Mouse (Mus musculus) adrenal gland, postnatal 4 days (tissue): Measurements from ENCODE around the gene Eme1. TPM values are rescaled to one million over a fixed set of nuclear protein-coding genes. Genes with fewer than 3 reads are reported as not detected.
A peak's percentile ranks its signal among the peaks of the same experiment; 100 is the strongest.
"Not testable (repeated sequence)": the region's sequence is repeated elsewhere in the genome, so short reads cannot be mapped to it uniquely, and the experiment has no call there.

ENCODE experiments used
- DNase-seq, 2 experiments: peaks; one replicate each; pipeline ENCODE4 v3.0.0; 2021 to 2022; ENCODE audit warnings: low spot score in 2 of 2, mixed read lengths in 2 of 2
- total RNA-seq, 2 experiments: library from RNA; stranded (reverse); gene quantifications; 2 replicates each; pipeline ENCODE4 v1.2.3; 2021

Eme1 gene
- total RNA-seq, 2 experiments from 2014 or later, result 5.3 to 6.1 TPM

- DNase-seq, result not testable (repeated sequence)
Observed at GRCm38 (mm10) chr11:94651241-94651640, 2.5 kb downstream of the Eme1 start.

DNA sequence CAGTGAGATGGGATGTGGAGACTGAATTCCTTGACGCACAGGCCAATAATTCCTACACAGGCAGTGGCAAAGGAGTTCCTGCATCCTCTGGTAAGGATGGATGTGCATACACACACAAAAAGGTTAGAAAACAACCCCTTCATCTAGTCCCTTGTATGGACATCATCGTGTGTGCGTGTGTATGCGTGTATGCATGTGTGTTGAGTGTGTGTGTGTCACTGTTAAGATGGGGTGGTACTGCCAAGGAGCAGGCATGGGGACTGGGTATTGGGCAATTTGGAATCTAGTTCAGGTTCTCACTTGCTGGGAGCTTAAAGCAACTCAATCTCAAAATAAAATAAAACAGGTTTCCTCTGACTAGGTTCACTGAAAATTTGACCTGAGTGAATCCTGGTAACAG, 7.3 kb downstream of the Eme1 start:
- no peak for DNase-seq

- no peak for DNase-seq
Observed at GRCm38 (mm10) chr11:94644461-94645219, 9.1 kb downstream of the Eme1 start.

DNA sequence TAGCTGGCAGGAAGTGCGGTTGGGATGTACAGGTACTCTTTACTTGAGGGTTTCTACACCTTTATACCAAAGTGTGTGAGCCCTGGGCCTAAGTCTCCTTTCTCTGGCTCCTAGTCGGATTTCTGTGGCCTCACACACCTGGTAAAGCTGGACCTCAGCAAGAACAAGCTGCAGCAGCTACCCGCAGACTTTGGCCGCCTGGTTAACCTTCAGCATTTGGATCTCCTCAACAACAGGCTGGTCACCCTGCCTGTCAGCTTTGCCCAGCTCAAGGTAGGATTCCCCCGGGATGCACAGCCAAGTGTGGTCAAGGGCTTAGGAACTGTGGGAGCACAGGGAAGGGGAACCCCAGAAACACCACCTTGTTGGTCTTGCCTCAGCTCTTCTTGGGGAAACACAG, 19.3 kb downstream of the Eme1 start:
- no peak for DNase-seq

DNA sequence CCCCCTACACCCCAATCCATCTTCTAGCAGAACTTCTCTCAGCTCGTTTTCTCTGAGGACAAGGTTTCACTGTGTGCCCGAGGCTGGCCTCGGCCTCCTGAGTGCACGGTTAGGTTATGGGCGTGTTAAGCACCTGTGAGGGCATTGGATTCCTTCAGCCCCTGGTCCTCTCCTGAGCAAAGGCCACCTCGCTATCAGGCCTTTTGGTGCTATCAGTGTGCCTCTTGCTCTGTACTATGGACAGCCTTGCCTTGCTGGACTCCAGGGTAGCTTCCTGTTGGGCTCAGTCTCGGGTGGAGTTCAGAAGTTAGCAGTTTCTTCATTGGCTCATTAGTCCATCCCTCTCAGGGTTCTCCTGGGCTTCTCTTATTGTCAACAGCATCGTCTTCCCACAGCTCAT, 20.8 kb downstream of the Eme1 start:
- DNase-seq, result no peak

DNA sequence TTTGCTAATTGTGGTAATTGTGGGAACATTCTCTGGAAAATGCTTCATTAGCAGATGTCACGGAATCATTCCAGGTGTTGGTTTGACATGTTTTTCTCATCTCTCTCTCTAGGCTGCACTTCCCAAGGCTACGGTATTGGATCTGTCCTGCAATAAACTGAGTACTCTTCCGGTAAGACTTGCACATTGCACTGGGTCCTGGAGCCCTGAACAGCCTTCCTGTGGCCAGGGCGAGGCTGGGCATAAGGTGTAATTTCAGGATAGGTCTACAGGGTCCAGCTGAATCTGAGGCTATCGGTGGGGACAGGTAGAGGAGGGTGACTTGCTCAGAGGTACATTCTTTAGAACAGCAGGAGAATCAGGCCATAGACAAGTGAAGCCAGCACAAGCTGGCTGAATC, 21.8 kb downstream of the Eme1 start:
- DNase-seq, result no peak

DNA sequence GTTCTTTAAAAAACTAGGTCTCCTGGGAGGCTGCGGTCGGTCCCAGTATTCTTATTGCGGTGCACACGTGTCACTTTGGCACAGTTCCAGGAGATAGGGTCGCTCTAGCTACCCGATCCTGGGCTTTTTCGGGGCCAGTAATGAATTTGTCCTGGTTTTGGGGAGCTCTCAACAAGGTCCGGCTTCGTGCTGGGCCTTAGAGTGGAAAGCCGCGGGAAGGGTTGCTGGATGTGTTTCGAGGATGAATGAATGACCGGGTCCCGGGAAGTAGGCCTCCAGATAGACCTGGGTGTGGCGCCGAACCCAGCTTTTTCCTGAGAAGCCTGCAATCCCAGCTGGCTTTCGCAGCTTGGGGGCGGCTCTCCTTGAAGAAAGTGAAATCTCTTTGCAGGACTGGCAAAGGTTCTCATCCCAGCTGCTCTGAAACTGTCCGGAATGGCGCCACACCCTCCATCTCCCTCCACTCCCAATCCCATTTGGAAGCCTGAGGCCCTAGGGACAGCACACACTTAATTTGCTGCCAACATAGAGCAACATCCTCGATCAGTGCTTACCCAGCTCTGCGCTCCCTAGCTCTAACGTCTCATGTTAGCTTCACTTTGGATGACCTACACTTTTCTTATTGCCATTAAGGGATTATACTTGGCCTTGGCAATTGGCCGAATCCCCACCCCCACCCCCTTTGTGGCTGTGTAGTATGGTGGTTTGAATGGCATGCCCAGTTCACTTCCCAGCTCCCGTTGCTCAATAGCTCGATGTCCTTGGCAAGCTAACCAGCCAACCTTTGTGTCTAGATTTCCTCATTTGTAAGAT, 23.4 kb downstream of the Eme1 start:
- DNase-seq, result peak in 1 of 2 experiments; percentile 24

- DNase-seq, result no peak
Observed at GRCm38 (mm10) chr11:94629884-94630198, 23.9 kb downstream of the Eme1 start.

DNA sequence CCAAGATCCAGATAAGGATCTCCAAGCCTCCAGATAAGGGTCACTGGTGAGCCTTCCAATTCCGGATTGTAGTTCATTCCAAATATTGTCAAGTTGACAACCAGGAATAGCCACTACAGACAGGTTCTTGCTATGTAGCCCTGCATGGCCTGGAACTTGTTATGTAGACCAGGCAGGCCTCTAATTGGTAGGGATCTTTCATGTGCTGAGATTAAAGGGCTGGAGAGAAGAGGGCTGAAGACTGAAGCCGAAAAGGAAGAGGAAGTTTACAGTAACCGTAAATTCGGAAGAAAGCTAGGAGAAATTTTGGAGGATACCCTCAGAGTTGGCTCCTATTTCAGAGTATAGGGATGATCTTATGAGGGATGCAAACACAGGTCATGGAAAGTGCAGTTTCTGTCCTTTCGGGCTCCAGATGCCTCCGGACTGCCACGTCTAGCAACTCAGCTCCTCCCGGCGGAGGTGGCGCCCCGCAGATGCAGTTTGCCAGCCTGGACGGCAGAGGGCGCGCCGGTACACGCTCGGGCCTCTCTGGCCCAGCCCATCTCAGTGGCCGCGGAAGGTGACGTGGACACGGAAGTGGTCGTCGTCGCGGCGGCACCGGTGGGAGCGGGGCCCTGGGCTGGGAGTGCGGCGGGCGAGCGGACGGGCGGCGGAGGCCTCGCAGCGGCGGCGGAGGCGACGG, 24.4 kb downstream of the Eme1 start, which contains the start of gene Lrrc59:
Lrrc59 (plus strand) TSS at position 569 of the 685 bp plus-strand sequence.
- DNase-seq, result peak; percentile 92 to 96

- DNase-seq, result no peak
Observed at GRCm38 (mm10) chr11:94622162-94622561, 31.6 kb downstream of the Eme1 start.

DNA sequence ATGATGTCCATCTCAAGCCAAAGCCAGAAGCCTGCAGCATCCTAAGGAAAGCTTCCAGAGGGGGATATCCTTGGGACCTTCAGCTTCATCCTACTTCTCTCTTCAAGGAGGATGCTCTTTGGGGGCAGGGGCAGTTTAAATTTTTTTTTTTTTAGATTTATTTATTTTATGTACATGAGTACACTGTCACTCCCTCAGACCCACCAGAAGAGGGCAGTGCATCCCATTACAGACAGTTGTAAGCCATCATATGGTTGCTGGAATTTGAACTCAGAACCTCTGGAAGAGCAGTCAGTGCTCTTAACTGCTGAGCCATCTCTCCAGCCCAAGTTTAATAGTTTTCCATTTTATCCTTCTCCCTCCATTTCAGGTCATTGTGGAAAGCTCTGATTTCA, 32.3 kb downstream of the Eme1 start:
- no peak for DNase-seq

GRCm38 (mm10) chr11:94620766-94621457, 32.9 kb downstream of the Eme1 start:
- no peak for DNase-seq

- no peak for DNase-seq
Observed at GRCm38 (mm10) chr11:94617646-94618045, 36.1 kb downstream of the Eme1 start.

GRCm38 (mm10) chr11:94615494-94615893, 38.3 kb downstream of the Eme1 start:
- no peak for DNase-seq

DNA sequence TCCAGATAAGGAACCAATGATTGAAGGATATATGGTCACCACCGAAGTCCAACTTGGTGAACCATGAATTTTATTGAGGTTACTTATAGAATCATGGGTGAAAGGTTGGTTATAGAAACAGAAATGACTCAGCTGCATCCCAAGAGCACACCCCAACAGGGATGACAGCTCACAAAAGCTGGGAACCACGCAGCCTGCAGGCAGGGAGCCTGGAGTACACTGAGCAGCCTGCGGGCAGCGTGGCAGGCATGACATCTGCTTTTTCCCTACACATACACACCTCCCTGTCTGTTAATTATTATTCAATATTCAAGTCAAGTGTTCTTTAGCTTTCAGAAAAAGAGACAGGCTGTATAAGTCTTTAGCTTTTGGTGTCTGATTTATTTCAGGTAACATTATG, 39.2 kb downstream of the Eme1 start:
- DNase-seq, result no peak

GRCm38 (mm10) chr11:94610744-94611740, 42.7 kb downstream of the Eme1 start:
- DNase-seq, result no peak

DNA sequence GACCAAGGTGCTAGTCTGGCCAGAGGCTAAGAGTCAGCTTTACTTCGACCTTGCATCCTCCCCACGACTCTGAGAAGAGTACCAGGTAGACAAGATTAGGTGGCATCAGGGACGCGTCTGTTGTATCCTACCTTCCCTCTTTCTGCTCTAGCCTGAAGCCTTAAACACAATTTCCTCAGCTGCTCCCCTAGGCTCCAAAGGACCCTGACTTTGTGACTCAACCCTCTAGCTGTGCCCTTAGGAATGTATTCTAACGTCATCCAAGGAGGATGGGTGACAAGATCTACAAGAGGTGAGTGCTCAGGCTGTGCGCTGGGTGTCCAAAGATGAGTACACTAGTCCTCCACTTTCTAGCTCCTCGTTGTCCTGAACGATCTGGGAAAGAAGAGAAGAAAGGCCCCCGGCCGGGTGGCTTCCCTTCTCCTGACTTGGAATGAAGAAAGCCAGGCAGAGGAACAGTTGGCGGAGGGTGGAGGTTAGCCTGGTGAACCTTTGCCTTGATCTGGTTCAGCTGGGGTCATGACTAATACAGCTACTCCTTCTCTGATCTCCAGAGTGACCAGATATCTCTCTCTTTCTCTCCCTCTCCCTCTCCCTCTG, 51.3 kb downstream of the Eme1 start:
- DNase-seq, result no peak

GRCm38 (mm10) chr11:94601321-94602281, 52.2 kb downstream of the Eme1 start, which contains the start of gene Acsf2:
Gene Acsf2 (minus strand): TSS chr11:94601871.
- DNase-seq, result peak; percentile 43 to 71
